Mouse (Mus musculus): ENCODE measurements around the gene Car5a. TPM values are rescaled to one million over a fixed set of nuclear protein-coding genes. Genes with fewer than 3 reads are reported as not detected.
A peak's percentile ranks its signal among the peaks of the same experiment; 100 is the strongest.

The Car5a gene
- total and polyA plus RNA-seq, 3 experiments: 0.08 TPM; not detected in 2

DNA sequence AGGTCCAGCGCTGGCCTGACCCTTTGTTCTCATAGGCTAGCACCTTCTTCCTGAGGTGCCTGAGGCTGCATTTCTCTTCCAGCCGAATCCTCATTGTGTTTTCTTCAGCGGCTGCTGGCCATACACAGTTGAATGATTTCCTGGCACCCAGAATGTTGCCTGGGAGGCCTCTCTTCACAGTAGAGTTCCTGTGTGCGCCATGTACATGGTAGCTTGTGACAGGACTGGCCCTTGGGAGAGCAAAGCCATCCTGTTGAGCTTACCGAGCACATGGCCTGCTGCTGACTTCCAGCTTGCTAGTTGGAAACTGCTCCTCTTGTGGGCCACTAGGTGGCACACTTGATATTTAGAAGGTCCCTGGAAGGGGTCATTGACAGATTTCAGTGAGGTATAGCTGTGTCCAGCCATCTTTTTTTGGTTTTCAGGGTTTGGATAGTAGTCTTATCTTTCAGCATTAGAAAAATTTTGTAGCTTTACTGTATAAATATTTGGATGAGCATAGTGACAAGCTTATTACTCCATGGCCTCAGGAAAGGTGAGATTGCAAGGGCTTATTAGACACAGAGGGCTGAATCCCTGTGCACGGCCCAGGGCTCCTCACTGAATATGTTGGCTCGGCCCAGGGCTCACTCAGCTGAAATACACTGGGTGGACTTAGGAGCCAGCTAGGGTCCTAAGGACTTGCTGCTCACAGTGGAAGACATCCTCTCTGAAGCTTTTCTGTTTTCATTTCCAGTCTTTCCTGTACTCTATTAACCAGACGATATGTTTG, 33.3 kb upstream of the Car5a start:
- H3K4me1 ChIP-seq (ENCODE audit: control insufficient read depth in 1 of 2, insufficient read depth in 2 of 2, low read length in 2 of 2): no peaks in the 10 kb centered on the region

GRCm38 (mm10) chr8:121973906-121974305, 29.2 kb upstream of the Car5a start:
- Histone ChIP-seq H3K4me1 (ENCODE audit: control insufficient read depth in 1 of 2, insufficient read depth in 2 of 2, low read length in 2 of 2) (no peaks in the 10 kb centered on the region), H3K36me3 (ENCODE audit: control insufficient read depth in 1 of 2, insufficient read depth in 2 of 2, low read length in 2 of 2) (peaks cover 0 to 4% of the 10 kb centered on the region in 2 experiments; a peak in 2 of 4 replicates), H3K4me3 (ENCODE audit: control insufficient read depth in 1 of 2, insufficient read depth in 1 of 2, low read depth in 2 of 2, low read length in 2 of 2) (no peak overlapping the region), H3K9me3 (replicated peaks; ENCODE audit: insufficient read depth, low read length) (no peaks in the 10 kb centered on the region), H3K27ac (ENCODE audit: control insufficient read depth, low read depth, low read length) (no peak overlapping the region), H3K9ac (ENCODE audit: control insufficient read depth, low read depth, low read length, poor library complexity, severe bottlenecking) (no peak overlapping the region), H3K27me3 (ENCODE audit: control insufficient read depth in 1 of 2, insufficient read depth in 2 of 2, low read length in 2 of 2) (no peaks in the 10 kb centered on the region), H3K79me2 (ENCODE audit: control insufficient read depth, insufficient read depth, low read length, poor library complexity) (no peaks in the 10 kb centered on the region)
- TF ChIP-seq GABPA (IDR thresholded peaks at IDR 0.05; ENCODE audit: low read depth, low read length) (no peak), SIN3A (IDR thresholded peaks at IDR 0.05; ENCODE audit: low read length) (no peak), BHLHE40 (IDR thresholded peaks at IDR 0.05; ENCODE audit: borderline replicate concordance, low read depth, low read length) (no peak), NELFE (IDR thresholded peaks at IDR 0.05; ENCODE audit: low read depth, low read length) (no peak), MYC (IDR thresholded peaks at IDR 0.05; ENCODE audit: low read depth, low read length) (no peak), ETS1 (IDR thresholded peaks at IDR 0.05; ENCODE audit: low read depth, low read length) (no peak), TBP (IDR thresholded peaks at IDR 0.05; ENCODE audit: low read depth, low read length) (no peak), CHD1 (IDR thresholded peaks at IDR 0.05; ENCODE audit: low read depth, low read length) (no peak), TCF12 (IDR thresholded peaks at IDR 0.05; ENCODE audit: low read depth, low read length) (no peak), ZKSCAN1 (IDR thresholded peaks at IDR 0.05; ENCODE audit: low read depth, low read length) (no peak), EP300 (IDR thresholded peaks at IDR 0.05; ENCODE audit: low read depth in 1 of 2, low read length in 2 of 2) (no peak), CTCF (IDR thresholded peaks at IDR 0.05 in 2 of 3, conservative IDR thresholded peaks at IDR 0.05 in 1 of 3; ENCODE audit: control insufficient read depth in 1 of 3, insufficient read depth in 1 of 3, low read depth in 2 of 3, low read length in 3 of 3, poor library complexity in 1 of 3, severe bottlenecking in 1 of 3) (no peak), ZNF384 (IDR thresholded peaks at IDR 0.05; ENCODE audit: low read depth, low read length) (no peak), USF1 (IDR thresholded peaks at IDR 0.05; ENCODE audit: low read depth, low read length) (no peak), ELF1 (IDR thresholded peaks at IDR 0.05; ENCODE audit: low read depth, low read length) (no peak), KAT2A (conservative IDR thresholded peaks at IDR 0.05; ENCODE audit: low read depth, low read length) (no peak)
- DNase-seq (ENCODE audit: low read depth, low spot score): no peak

More for the DNA sequence above, 33.3 kb upstream of the Car5a start:
- no peak overlapping the region for H3K9ac ChIP-seq (ENCODE audit: control insufficient read depth, low read depth, low read length, poor library complexity, severe bottlenecking)
- DNase-seq (ENCODE audit: low read depth, low spot score): peak; percentile 56
- no peaks in the 10 kb centered on the region for H3K79me2 ChIP-seq (ENCODE audit: control insufficient read depth, insufficient read depth, low read length, poor library complexity)
- H3K27ac ChIP-seq (ENCODE audit: control insufficient read depth, low read depth, low read length): no peak overlapping the region
- peaks cover 0 to 7% of the 10 kb centered on the region in 2 experiments; a peak in 2 of 4 replicates for H3K36me3 ChIP-seq (ENCODE audit: control insufficient read depth in 1 of 2, insufficient read depth in 2 of 2, low read length in 2 of 2)
- no peaks in the 10 kb centered on the region for H3K9me3 ChIP-seq (replicated peaks; ENCODE audit: insufficient read depth, low read length)
- H3K27me3 ChIP-seq (ENCODE audit: control insufficient read depth in 1 of 2, insufficient read depth in 2 of 2, low read length in 2 of 2): no peaks in the 10 kb centered on the region
- no peak overlapping the region for H3K4me3 ChIP-seq (ENCODE audit: control insufficient read depth in 1 of 2, insufficient read depth in 1 of 2, low read depth in 2 of 2, low read length in 2 of 2)
- TF ChIP-seq ZC3H11A (IDR thresholded peaks at IDR 0.05; ENCODE audit: low read depth, low read length) (0 out of 2 replicates have a peak, but pooled peaks have one; percentile 3), RAD21 (IDR thresholded peaks at IDR 0.05; ENCODE audit: low read depth, low read length) (peak; percentile 69), MAX (IDR thresholded peaks at IDR 0.05; ENCODE audit: low read length) (peak; percentile 43; the same call in 1 of the 2 replicates), CTCF (IDR thresholded peaks at IDR 0.05 in 2 of 3, conservative IDR thresholded peaks at IDR 0.05 in 1 of 3; ENCODE audit: control insufficient read depth in 1 of 3, insufficient read depth in 1 of 3, low read depth in 2 of 3, low read length in 3 of 3, poor library complexity in 1 of 3, severe bottlenecking in 1 of 3) (peak; percentile 61 to 77 (median 70)), TBP (IDR thresholded peaks at IDR 0.05; ENCODE audit: low read depth, low read length) (no peak), MEF2A (IDR thresholded peaks at IDR 0.05; ENCODE audit: extremely low read depth, insufficient replicate concordance, low read depth, low read length, poor library complexity, severe bottlenecking) (no peak), MYC (IDR thresholded peaks at IDR 0.05; ENCODE audit: low read depth, low read length) (peak; percentile 87), SMC3 (IDR thresholded peaks at IDR 0.05; ENCODE audit: low read depth, low read length) (peak; percentile 52)
